Mouse (Mus musculus) adrenal gland, postnatal 36 days (tissue): ENCODE results near the gene Tmem231. TPM values are rescaled to one million over a fixed set of nuclear protein-coding genes. Genes with fewer than 3 reads are reported as not detected.

Source experiments
- DNase-seq, 2 experiments: peaks; one replicate each; pipeline ENCODE4 v3.0.0; 2021; ENCODE audit warnings: mixed read lengths in 1 of 2
- long read RNA-seq, 2 experiments: library from polyadenylated mRNA; stranded (forward); transcript quantifications; one replicate each; pipeline ENCODE4 v2.0.0; 2021; ENCODE audit warnings: borderline sequencing depth in 2 of 2
- total RNA-seq, 2 experiments: library from RNA; stranded (reverse); gene quantifications; 2 replicates each; pipeline ENCODE4 v1.2.3; 2021

Tmem231 gene
- 1 to 10 TPM; 5.6 to 5.7 TPM for total RNA-seq
- long read RNA-seq, experiment 1, partial matches to known transcripts: 0 of 4 reads
- long read RNA-seq, experiment 1, other reads (novel, unspliced or antisense): 1 of 4 reads
- long read RNA-seq, experiment 2, partial matches to known transcripts: 2 of 7 reads
- long read RNA-seq, experiment 2, other reads (novel, unspliced or antisense): 3 of 7 reads

GRCm38 (mm10) chr8:111933348-111934076 is at the start of gene Tmem231:
Gene Tmem231 (minus strand): TSS chr8:111933881.
- DNase-seq: peak; percentile 94

DNA sequence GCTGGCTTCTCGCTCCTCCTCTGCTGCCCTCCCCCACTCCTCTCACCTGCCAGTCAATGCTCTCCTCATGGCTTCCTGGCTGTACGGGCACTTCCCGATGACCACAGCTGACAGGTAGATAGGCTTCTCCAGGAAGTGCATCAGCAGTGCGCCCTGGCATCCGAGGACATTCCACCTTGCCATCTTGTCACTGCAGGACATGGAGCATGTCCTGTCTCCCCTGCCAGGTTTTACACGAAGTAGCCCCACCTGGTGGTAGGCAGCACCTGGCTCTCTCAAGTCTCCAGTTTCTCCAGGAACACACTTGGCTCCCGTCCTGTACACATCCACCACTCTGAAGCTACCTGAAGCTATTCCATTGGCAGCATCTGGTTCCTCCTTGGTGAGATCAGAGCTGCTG is 48.4 kb upstream of the Tmem231 start:
- DNase-seq: no peak

DNA sequence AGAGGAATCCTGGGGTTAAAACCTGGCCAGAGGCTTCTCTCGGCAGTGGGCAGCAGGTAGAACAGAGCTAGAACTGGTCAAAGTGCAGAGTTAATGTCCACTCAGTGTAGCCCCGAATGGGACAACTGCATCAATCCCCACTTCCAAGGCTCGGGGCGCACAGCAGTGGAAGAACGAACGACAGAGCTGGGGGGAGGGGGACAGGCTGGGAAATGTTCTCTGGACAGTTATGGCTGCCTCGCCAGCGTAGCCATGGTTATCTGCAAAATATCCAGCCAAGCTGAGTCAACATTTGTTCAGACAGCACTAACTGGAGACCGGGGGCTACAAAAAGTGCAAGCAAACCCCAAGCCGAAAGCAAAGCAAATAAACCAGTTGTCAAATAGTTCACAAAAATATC is 44.5 kb upstream of the Tmem231 start:
- no peak for DNase-seq

DNA sequence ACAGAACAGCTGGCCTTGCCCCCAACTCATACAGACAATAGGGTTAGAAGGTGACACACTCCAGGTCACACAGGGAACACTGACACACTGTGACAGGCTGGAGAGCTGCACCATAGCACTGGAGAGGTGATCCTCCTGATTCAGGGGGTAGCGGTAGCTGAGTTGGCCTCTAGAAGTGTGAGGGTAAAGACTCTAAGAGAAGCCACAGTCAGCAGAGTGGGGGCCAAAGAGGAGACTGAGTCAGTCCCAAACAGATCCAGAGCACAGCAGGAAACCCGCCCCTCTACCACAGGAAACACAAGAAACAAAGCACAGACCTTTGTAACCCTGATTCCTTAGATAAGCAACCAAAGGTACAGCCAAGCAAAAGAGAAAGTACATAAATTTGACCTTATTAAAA is 42.6 kb upstream of the Tmem231 start:
- DNase-seq: no peak

DNA sequence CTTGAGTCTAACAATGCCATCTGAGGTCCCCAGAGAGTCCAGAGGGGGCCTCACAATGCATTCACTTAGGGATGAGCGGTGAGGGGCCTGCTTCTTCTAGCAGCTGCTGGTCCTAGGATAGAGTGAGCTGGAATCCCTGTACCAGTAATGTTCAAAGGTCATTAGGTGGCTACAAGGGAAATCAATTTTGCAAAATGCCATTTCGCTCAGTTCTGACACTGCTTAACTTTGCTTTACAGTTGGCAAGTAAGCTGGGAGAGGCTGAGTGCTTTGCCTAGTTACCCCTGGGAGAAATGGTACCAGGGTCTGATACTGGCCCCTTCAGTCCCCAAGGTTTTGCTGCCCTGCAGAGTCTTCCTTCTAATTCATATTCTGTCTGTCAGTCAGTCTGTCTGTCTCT is 42.0 kb upstream of the Tmem231 start:
- DNase-seq: no peak

DNA sequence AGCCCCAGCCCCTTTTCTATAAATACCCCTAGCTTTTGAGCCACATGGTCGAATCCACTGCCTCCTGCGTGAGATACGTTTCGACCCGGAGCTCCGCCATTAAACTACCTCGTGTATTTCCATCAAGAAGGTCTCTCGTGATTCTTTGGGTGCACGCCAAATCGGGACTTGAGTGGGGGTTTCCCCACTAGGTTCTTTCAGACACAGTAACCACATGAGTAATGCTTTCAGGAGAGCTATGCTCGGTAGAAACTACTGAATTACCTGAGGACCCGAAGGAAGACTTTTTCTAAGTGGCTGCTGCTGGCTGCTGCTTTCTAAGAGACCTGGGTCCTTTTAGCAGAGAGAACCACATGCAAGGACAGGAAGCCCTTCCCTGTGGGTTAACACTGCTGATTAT is 40.5 kb upstream of the Tmem231 start:
- DNase-seq: no peak

DNA sequence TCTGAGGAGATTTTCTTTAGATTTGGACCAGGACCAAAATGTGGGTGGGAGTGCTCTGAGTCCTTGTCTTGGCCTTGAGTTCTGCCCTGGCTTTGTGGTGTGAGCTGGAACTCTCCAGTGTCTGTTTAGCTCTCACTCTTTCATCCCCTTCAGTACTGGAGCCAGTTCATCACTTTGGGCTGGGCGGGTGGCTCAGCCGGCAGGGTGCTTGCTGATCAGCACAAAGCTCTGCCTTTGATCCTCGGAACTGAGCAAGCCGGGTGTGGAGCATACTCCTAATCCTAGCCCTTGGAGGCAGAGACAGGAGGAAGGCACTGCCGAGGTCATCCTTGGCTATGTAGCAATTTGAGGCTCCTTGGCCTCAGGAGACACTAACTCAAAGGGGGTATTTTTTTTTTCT is 35.3 kb upstream of the Tmem231 start:
- DNase-seq: no peak

- no peak for DNase-seq
Measured at GRCm38 (mm10) chr8:111968541-111968940, 34.9 kb upstream of the Tmem231 start.

DNA sequence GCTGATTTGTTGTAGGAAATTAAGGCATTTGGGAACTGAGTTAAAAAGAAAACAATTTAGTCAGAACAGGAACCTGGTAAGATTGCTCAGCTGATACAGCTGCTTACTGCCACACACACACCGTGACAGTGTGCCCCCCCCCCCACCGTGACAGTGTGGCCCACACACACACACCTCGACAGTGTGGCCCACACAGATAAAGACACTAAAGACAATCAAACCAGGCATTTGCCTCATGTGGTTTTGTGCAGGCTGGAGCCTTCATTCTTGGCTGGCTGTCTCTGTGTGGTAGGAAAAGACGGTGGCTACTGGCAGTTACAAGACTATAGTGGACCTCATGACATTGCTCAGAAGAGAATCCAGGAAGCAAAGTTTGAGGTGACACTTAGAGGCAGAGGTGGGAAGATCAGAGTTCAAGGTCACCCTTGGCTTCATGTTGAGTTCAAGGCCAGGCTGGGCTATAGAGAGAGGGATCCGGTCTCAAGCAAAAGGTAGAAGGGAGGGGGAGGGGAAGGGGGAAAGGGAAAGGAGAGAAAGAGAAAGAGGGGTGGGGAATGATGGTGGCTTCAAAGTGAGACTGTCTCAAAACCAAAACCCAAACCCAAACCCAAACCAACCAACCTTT is 33.7 kb upstream of the Tmem231 start:
- no peak for DNase-seq

DNA sequence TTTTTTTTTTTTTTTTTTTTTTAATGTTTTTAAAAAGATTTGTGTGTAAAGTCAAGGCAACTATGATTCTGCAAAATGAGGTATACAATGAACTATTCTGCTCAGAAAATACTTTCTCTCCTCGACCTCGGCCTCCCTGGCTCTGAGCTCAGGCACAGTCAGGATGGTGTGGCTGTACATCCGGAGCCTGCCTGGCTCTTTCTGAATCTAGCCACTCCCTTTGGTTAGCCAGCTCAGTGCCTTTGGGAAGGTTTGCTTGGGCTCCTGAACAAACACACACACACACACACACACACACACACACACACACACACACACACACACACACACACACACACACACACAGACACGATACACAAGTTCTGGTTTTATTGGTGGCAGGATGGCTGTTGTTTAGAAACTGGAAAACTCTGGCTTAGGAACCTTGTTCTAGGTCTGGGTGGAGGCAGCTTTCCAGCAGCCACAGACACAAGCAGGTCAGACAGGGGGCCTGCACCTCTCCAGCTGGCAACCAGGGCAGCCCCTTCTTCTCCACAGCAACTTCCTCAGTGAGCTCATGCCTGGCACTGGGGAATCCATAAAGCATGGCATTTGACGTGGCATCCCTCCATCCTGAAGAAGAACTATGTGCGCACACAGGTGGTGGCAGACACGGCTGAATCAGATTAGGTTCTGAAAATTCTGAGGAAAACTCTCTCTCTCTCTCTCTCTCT is 31.3 kb upstream of the Tmem231 start:
- peak; percentile 10 to 24 for DNase-seq

DNA sequence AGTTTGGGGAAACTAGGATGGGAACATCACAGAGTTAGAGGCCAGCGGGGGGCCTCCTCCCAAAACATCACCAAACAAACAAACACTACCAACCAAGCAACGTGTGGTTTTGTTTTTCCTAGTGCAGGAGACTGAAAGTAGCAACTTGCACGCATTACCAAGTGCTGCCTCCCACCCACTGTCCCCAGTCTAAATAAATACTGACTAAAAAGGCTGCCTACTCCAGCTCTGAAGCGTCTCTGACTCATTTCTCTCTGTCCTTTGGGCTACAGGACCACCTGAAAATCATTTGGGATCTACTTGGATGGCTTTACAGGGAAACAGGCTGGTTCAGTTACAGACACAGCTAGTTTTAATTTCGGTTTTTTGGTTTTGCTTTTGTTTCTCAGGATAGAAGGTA is 30.7 kb upstream of the Tmem231 start:
- DNase-seq: no peak

- no peak for DNase-seq
Measured at GRCm38 (mm10) chr8:111963546-111963945, 29.9 kb upstream of the Tmem231 start.

DNA sequence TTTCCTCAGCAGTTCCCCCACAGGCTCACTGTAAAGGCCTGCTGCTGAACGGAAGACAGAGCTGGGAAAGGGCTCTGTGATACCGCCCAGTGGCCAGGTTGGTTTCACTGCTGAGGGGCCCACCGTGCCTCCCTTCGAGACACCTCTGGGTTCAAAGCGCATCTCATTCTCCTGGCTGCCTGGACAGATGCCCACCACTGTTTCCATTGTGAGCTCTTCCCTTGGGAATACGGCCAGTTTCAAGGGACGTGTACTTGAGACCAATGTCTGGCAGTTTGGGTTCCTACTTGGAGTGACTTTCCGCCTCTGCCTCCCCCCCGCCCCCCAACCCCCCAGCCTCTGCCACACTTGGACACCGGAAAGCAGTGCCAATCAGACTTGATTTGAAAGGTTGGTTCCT is 29.4 kb upstream of the Tmem231 start:
- DNase-seq: peak; percentile 5 to 35

DNA sequence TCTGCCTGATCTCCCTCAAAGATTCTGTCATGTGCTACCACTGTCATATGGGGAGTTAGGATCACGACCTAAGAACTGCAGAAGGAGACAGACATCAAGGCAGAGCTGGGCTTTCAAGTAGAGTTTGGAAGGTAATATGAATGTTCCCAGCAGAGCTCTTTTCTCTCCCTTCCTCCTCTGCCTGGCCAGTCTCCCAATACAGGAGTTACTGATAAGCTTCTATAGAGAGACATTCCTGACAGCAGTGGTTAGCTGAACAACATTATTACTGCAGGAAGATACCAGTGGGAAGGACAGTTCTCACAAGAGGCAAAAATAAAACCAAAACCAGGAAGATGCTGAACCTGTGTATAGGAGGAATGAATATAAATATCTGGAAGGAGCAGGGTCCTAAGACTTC is 28.9 kb upstream of the Tmem231 start:
- no peak for DNase-seq

DNA sequence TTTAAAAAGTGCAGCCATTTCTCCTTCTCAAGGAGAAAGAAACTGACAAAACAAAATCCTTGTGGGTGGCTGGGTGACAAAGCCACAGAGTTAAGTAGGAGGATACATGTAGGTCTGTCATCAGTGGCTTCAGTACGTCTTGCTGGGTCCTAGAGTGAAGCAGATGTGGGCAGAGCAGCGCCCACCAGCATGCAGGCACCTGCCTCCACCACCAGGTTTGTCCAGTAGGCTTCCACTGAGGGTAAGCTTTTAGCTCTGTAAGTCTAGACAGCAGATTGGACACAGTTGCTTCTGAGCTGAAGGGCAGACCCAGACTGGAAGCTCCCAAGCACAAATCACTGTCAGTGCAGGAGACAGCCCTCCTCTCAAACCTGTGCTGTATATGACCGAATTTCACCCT is 27.6 kb upstream of the Tmem231 start:
- no peak for DNase-seq

DNA sequence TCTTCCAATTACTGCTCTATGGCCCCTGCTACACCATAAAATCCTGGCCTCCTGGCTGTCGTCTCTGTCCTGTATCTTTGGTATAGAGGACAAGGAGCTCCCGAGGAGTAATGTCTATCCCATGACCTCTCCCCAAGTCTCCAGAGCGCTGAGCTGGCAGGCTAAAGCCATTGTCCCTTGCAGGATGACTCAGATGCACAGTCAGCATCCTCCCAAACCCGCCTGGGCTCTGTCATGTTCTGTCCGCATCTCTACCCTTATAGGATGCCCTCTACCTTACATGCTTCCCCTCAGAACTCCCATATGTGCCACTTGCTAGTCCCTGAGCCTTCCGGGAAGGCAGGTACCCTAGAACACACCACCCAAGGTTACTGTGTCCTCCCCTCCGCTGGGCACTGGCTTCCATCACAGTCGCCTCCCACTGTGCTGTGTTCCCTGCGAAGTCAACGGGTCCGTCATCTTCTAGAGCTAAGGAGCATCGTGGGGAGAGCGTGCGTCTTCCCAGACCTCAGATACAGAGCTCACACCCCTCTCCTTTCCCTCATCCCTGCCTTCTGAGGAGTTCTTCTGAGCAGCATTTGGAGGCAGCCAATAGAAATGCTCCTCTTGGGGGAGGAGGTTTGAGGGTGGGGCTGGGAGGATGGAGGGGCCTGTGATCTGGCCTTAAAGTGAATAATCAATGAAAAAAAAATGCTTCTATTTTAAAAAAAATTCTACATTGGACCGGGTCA is 27.1 kb upstream of the Tmem231 start:
- peak; percentile 9 to 34 for DNase-seq

GRCm38 (mm10) chr8:111957231-111957630 is 23.6 kb upstream of the Tmem231 start:
- DNase-seq: no peak

DNA sequence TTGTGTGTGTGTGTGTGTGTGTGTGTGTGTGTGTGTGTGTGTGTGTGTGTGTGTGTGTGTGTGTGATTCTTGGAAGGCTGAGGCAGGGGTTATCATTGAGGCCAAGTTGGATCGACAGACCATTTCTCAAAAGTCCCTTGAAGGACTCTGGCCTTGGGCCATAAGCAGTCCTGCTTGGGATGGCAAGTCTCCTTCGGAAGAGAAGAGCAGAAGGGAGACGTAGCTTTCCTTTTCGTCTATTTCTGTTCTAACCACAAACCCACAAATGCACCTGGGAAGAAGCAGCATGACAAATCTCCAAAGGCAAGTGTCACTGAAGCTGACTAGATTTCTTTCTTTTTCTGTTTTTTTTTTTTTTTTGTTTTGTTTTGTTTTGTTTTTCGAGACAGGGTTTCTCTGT is 22.2 kb upstream of the Tmem231 start:
- no peak for DNase-seq

DNA sequence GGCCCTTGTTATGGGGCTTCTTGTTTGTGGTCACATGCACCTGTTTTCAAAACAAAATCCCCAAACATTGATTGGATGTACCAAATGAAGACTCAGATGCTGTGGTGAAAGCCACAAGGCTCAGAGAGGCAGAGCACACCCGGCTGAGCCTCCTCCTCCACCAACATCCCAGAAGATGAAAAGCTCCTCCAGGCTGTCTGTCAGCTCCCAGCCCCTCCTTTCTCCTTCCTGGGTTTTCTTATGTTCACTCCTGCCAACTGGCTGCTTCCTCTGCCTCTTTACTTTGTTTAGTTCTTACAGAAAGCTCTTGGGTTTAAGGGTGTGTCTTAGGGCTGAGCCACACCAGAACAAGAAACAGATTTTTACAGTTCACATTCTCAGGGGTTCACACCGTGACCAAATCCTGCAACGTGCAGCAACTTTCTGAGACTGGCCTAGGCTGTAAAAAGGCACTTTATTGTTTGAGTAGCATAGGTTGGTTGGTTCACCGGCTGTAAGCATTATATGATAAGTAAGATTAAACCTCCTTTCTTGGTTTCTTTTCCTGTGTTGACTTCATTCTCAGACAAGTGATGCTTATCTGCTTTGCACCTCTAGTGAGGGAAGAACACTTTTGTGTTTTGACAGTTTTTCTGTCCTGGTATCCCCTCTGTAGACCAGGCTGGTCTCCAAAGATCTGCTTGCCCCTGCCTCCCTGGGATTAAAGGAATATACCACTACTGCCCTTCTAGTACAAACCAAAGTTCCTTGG is 21.3 kb upstream of the Tmem231 start:
- no peak for DNase-seq

DNA sequence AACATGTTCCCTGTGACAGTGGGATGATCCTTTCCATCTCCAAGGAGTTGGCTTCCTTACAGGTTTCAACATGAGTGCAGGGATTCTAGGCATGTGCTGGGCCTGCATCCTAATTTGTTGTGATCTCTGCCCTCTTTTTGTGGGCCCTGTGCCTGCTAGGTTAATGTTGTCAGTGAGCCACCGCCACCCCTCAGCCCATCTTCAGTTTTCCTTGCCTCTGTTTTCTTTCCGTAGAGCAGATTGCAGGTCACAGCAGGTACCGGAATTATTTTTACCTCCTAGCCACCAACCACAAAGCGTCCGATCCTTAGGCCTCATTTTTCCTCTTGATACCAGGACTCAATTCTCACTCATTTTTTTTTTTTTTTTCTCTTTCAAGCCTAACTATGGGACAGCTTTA is 18.3 kb upstream of the Tmem231 start:
- no peak for DNase-seq

DNA sequence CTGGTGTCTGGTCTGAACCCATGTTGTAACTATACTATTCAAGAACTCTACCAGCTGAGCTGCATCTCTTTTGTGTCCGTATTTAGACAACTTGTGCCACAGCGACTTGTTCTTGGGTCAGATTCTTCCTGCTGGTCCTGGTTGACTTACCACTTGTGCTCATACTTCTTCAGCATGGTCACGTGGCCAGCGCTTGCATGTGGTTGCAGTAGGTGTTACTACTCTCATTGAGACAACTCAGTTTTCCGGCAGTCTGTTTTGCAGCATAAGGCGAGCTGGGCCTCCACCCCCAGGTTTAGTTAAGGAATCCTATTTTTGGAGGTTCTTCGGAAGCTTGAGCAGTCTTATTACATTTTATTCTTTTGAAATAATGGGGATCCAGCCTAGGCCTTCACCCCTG is 17.6 kb upstream of the Tmem231 start:
- DNase-seq: no peak

- DNase-seq: no peak
Measured at GRCm38 (mm10) chr8:111950846-111951245, 17.2 kb upstream of the Tmem231 start.
